Mouse (Mus musculus) MEL (cell line): ENCODE measurements at regions not wholly inside any gene's neighbourhood (a gene's known extent, or its start where the extent isn't known, plus 50 kb on each side); places are given as distances from the start of the nearest gene placed in this dataset.

Source experiments
- HCFC1 ChIP-seq: IDR thresholded peaks from 2 replicates; pipeline ENCODE4 v1.6.1; 2012; ENCODE audit warnings: low read depth, mild to moderate bottlenecking, inconsistent platforms, low read length, improper control_type of control experiment, moderate library complexity
- POLR2A ChIP-seq, 2 experiments: IDR thresholded peaks; 2 replicates each; pipeline ENCODE4 v1.6.1; 2011 to 2012; ENCODE audit warnings: low read length in 2 of 2, mild to moderate bottlenecking in 2 of 2, control low read depth in 1 of 2, improper control_type of control experiment in 1 of 2, low read depth in 1 of 2, moderate library complexity in 1 of 2; ENCODE audit not compliant: control insufficient read depth in 1 of 2, insufficient read depth in 1 of 2, poor library complexity in 1 of 2
- POLR2AphosphoS2 ChIP-seq: IDR thresholded peaks from 2 replicates; pipeline ENCODE4 v1.6.1; 2011; ENCODE audit warnings: low read length, improper control_type of control experiment
- RAD21 ChIP-seq: IDR thresholded peaks from 2 replicates; pipeline ENCODE4 v1.6.1; 2011; ENCODE audit warnings: mild to moderate bottlenecking, low read depth, low read length, improper control_type of control experiment
- RCOR1 ChIP-seq: IDR thresholded peaks from 2 replicates; pipeline ENCODE4 v1.6.1; 2012; ENCODE audit warnings: low read depth, mild to moderate bottlenecking, inconsistent platforms, low read length, improper control_type of control experiment
- TAL1 ChIP-seq: IDR thresholded peaks from 2 replicates; pipeline ENCODE4 v1.6.1; 2012; ENCODE audit warnings: mild to moderate bottlenecking, inconsistent platforms, low read length, moderate library complexity, mixed read lengths

DNA sequence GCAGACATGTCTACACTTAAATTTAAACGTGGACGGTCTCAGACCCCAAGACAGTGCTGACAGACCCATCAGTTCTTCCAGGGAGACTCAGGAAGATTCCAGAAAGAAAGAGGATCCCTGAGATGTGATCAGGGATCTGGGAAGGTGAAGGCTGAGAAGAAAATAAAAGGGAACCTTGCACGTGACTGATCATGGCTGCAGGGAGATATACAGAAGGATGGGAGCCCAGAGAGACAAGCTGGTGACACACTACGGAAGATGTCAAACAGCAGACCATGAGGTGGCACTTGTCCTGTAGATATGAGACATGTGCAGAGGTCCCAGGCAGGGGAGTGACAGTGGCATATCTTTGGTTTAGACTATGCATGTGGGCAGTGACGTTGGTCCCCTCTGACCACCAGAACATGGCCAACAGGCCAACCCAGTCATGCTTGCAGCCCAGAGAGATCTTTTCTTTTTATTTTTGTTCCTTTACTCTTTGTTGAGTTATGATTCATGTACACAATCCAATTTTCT is 231.5 kb downstream of the Rplp1 start:
- peak; percentile 32; the same call in 1 of the 2 replicates for TF ChIP-seq TAL1
- TF ChIP-seq RAD21: no peak
- TF ChIP-seq POLR2AphosphoS2: no peak
- TF ChIP-seq RCOR1: no peak
- TF ChIP-seq HCFC1: no peak
- no peak for TF ChIP-seq POLR2A (IDR thresholded peaks at IDR 0.05; ENCODE audit: control insufficient read depth in 1 of 2, insufficient read depth in 1 of 2, low read depth in 1 of 2, low read length in 2 of 2, poor library complexity in 1 of 2)
